Mouse (Mus musculus) erythroblast, adult 5-6 weeks (primary cell): Measurements from ENCODE around the gene S100z. TPM values are rescaled to one million over a fixed set of nuclear protein-coding genes. Genes with fewer than 3 reads are reported as not detected.

Experiments
- ATAC-seq: replicated peaks from 2 replicates; pipeline ENCODE4 v1.8.0; 2016; ENCODE audit warnings: moderate number of reproducible peaks, mild to moderate bottlenecking, moderate TSS enrichment, inconsistent platforms; ENCODE audit not compliant: poor library complexity, low FRiP score, severe bottlenecking
- total RNA-seq, 2 experiments: library from RNA; stranded (forward) in 1 of 2; stranded (reverse) in 1 of 2; fragments of 150-400 nt in 1 of 2; fragments of 200-764, 138-1000 nt in 1 of 2; gene quantifications; 2 replicates each; pipeline versions ENCODE4 v1.2.3 to v1.2.4; 2015 to 2017; ENCODE audit warnings: low replicate concordance in 2 of 2

The S100z gene
- total RNA-seq, 2 experiments from 2014 or later, result not detected

DNA sequence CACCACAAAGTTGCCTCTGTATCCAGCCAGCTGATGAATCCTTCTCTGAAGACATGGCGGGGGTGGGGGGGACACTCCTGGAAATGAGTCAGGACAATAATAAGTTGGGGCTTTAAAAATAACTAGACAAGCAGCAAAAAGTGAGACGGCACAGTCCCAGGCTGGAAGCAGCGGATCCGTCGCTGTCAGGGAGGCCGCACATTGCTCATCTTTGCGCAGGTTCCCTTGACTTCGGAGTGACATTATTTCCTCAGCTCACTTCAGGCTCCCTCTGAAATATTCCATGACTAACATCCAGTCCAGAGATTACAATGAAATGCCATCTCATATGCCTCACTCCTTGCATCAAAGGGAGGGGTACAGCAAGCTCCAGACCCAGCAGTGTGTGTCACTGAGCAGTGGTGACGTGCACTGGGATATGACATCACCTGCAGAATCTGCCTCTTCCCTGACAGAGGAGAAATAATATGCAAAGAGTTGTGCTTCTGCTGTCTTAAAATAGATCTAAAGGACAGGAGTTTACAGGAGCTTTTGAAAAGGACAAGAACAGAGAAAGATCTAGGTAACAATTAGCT, 27.8 kb downstream of the S100z start:
- no peak for ATAC-seq

DNA sequence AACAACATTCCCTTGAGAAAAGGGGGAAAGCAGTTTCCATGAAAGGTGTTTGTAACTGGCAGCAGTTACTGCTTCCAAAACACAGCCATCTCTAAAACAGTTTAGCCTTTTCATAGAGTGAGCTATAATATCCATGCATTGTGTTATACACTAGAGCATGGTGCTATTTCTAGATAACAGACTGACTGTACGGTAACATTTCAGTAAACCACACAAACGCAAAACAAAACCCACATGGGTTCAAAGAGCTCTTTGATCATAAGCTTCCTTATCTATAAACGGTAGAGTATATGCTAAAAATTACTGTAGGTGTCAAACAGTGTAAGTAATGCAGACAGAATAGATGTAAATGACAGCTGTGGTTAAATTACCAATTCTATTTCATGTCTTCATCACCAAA, 28.8 kb downstream of the S100z start:
- ATAC-seq, result no peak

DNA sequence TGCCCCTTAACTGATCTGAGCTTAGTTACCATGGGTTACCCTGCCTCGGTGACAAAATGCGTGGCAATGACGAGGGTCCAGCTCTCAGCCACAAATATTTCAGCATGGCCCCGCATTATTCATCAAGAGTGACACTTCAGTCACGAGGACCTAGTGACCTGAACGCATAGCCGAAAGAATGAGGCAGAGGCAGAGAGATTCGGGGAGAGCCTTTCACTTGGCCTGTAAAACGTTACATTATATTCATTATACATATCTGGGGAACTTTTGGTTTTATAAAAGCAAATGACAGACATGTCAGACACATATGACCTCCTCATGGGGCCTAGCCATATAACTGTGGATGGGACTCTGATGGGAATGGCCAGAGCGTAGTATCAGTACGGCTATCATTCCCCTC, 33.7 kb downstream of the S100z start, which contains the start of gene Crhbp:
TSS of gene Crhbp (minus strand) at position 101 of the 400 bp plus-strand sequence.
- no peak for ATAC-seq

DNA sequence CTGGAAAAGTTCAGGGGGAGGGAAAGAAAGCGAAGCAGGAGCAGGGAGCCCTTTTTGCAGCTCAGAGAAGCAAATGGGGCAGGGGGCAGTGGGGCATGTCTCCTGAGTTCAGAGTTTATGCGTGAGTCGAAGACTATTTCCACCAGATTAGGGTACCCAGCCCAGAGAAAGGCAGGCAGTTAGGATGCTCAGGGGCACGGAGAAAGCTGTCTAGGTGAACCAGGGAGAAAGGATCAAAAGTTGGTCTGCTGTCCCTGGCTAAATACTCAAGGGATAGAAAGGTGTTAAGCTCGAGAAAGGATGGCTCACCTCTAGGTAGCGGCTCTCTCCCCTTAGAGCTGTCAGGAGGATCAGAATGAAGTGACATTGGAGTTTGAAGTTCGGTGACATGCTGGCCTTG, 34.2 kb downstream of the S100z start:
- no peak for ATAC-seq

DNA sequence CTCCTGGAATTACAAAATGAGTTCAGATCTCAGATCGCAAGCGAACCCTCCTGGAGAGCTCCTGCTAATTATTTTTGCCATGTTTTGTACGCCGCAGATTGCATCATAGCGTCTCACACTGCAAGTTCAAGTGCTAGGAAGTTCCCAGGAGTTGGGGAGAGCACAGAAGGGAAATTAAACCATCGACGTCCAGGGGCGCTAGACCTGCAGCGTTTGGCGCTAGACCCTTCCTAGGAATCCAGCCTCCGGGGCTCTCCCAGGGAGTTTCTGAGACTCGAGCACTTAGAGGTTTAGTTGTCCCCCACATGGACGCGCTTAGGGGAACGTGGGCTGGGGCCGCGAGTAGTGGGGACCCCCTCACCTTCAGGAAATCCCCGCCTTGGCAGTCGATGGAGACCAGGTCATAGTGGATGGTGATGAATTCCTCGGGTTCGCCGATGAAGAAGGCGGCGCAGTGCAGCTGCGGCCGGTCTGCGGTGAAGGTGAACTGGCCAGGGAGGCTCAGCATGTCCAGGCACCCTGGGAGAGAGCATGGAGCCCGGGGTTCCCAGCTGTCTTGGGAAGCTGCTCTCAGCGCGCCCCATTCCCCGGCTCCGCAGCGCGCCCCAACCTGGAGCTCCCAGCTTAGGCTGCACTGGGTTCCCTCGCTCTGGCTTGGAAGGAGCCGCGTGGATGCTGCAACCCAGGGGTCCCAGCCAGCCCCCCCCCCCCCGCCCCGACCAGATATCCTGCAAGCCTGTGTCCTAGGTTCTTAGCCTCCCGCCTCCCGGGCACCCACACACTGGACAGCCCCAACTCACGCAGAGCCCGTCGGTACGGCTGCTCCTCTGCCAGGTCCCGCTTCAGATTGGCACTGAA, 34.9 kb downstream of the S100z start:
- no peak for ATAC-seq

DNA sequence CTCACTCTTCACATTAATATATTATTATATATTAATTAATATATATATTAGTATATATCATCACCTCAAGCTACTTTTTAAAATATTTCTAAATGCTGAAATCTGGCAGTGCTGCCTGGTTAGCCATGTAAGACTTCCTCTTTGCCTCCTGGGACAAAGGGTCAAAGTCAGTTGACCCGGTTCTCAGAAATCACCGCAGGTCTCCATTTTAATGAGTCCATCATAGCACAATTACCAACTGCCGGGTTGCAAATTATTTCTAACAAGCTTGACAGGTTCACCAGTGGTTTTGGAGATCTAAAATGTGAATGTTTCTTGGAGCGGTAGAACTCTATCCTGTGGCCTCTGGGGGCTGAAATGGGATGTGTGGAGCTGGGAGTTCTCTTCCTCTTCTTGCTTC, 35.6 kb downstream of the S100z start:
- ATAC-seq, result no peak

DNA sequence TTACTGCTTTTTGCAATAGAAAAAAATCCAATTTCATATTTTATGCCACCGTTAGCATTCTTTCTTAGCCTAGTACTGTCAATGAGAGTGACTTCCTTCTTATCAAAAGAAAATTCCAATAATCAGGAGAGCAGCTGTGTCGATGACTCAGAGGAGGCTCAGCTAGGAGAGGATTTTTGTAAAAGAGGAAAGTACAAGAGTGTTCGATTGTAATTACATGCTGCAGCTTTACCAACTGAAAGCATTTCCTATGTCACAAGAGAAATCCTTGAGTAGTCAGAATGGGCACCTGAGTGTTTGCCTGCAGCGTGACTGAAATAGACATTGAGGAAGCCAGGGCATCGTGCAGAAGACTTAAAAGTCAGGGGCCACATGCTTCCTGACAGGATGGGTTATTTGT, 39.0 kb downstream of the S100z start:
- ATAC-seq, result no peak

DNA sequence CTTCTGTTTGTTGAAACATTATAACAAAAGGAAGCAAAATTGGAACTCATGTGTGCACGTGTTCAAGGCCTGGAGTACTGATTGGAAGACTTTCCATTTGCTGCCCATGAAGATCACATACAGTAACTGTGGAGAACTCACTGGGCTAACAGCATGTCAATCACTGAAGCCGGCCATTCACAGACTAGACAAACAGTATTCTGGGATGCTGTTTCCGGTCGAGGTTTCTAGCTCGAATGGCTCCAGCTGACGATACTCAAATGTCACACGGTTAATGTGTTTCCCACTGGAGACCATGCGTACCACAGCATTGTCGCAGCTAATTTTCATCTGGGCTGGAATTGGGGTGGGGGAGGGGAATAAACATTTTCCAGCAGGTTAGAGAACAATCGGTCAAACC, 46.8 kb downstream of the S100z start:
- ATAC-seq, result no peak

DNA sequence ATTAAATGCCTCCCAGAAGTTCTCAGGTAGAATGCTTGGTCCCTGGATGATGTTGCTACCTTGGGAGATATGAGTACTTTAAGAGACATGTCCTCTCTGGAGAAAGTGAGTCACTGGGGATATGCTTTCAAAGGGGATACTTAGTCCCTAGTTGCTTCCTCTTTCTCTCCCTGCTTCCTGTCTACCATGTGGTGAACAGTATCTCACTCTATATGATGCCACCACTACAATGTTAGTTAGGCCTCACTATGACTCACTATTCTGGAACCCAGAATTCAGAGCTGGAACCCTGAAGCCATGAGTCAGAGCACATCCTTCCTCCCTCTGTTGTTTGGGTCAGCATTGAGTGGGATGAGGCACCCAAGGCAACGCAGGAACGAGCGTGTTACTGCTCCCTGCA, 51.0 kb downstream of the S100z start:
- ATAC-seq, result no peak

Other genes with a start within 250 kb of the S100z start
- 1.5 TPM in 1 of 2 replicates, not detected in the other for gene Pde8b, start 228.4 kb downstream of the S100z start, total RNA-seq (2015; ENCODE audit: low replicate concordance)
- 0.26 TPM in 1 of 2 replicates, not detected in the other for gene Pde8b, start 228.4 kb downstream of the S100z start, total RNA-seq (2017; ENCODE audit: low replicate concordance)
- gene Zbed3, start 155.1 kb downstream of the S100z start, total RNA-seq (2015; ENCODE audit: low replicate concordance), result 5.9 and 7.7 TPM in 2 replicates
- 1.1 TPM in 1 of 2 replicates, not detected in the other for gene Zbed3, start 155.1 kb downstream of the S100z start, total RNA-seq (2017; ENCODE audit: low replicate concordance)
- gene Aggf1, start 103.4 kb downstream of the S100z start, total RNA-seq (2015; ENCODE audit: low replicate concordance), result 18.2 and 19.8 TPM in 2 replicates
- 18.1 and 20.1 TPM in 2 replicates for gene Aggf1, start 103.4 kb downstream of the S100z start, total RNA-seq (2017; ENCODE audit: low replicate concordance)
- gene Crhbp, start 33.8 kb downstream of the S100z start, total RNA-seq (2015; ENCODE audit: low replicate concordance), result not detected in 2 replicates
- not detected in 2 replicates for gene Crhbp, start 33.8 kb downstream of the S100z start, total RNA-seq (2017; ENCODE audit: low replicate concordance)
- not detected in 2 replicates for gene F2rl1, start 46.5 kb upstream of the S100z start, total RNA-seq (2015; ENCODE audit: low replicate concordance)
- 0.42 TPM in 1 of 2 replicates, not detected in the other for gene F2rl1, start 46.5 kb upstream of the S100z start, total RNA-seq (2017; ENCODE audit: low replicate concordance)
- gene F2r, start 139.8 kb upstream of the S100z start, total RNA-seq (2015; ENCODE audit: low replicate concordance), result 4.8 and 5.0 TPM in 2 replicates
- 1.4 and 3.3 TPM in 2 replicates for gene F2r, start 139.8 kb upstream of the S100z start, total RNA-seq (2017; ENCODE audit: low replicate concordance)
- gene F2rl2, start 218.1 kb upstream of the S100z start, total RNA-seq (2015; ENCODE audit: low replicate concordance), result 1.0 and 4.2 TPM in 2 replicates
- gene F2rl2, start 218.1 kb upstream of the S100z start, total RNA-seq (2017; ENCODE audit: low replicate concordance), result 0.14 and 1.0 TPM in 2 replicates